Mouse (Mus musculus) heart, postnatal 0 days (tissue): Measurements from ENCODE around the gene Gm21992.

Source experiments
- CTCF ChIP-seq: IDR thresholded peaks from 2 replicates; pipeline ENCODE4 v1.5.1; 2016; ENCODE audit warnings: antibody characterized with exemption, control low read depth, low read depth
- EP300 ChIP-seq: IDR thresholded peaks from 2 replicates; pipeline ENCODE4 v1.6.1; 2016; ENCODE audit warnings: antibody characterized with exemption, low read depth

GRCm38 (mm10) chr19:4720112-4720511 lies 91.3 kb downstream of the Gm21992 start:
- no peak for TF ChIP-seq EP300
- no peak for TF ChIP-seq CTCF
